Mouse (Mus musculus) liver, postnatal 0 days (tissue): Measurements from ENCODE around the gene Nadk2.

Experiments used
- CTCF ChIP-seq: sonication (generic); IDR thresholded peaks from 2 replicates; pipeline ENCODE4 v1.5.1; 2016; ENCODE audit warnings: antibody characterized with exemption, low read depth
- EP300 ChIP-seq: IDR thresholded peaks from 2 replicates; pipeline ENCODE4 v1.6.1; 2016; ENCODE audit warnings: antibody characterized with exemption, low read depth, mild to moderate bottlenecking

GRCm38 (mm10) chr15:9110526-9111347 lies 39.7 kb downstream of the Nadk2 start:
- TF ChIP-seq EP300, result no peak
- TF ChIP-seq CTCF, result no peak
